Mouse (Mus musculus): ENCODE measurements around the gene Klb. TPM values are rescaled to one million over a fixed set of nuclear protein-coding genes. Genes with fewer than 3 reads are reported as not detected.

The Klb gene
- total RNA-seq, 2 experiments from 2014 or later = 0.20 TPM; not detected in 1

- intact Hi-C loops (cut with DNase I) = loop anchor here (1.0 kb wide), 1 partner anchor 56 kb away; the partner anchor contains the start of genes Lias and Rpl9
- no peak for TF ChIP-seq CTCF (IDR thresholded peaks at IDR 0.05)
- peak; percentile 91 for DNase-seq
- Histone ChIP-seq H3K27ac (peak within 1 kb of the TSS; percentile 87), H3K4me3 (peak within 1 kb of the TSS; percentile 100)
These were observed 12.6 kb upstream of the Klb start, which contains the start of gene Rfc1 for GRCm38 (mm10) chr5:65335298-65336074. Gene Rfc1, minus strand, starts transcription at chr5:65335670.

- intact Hi-C loops (cut with DNase I) = no loop called here
- TF ChIP-seq CTCF (IDR thresholded peaks at IDR 0.05) = no peak
- Histone ChIP-seq H3K27ac (peak overlapping the region; percentile 87), H3K4me3 (peak overlapping the region; percentile 100)
- no peak for DNase-seq
These were observed 12.1 kb upstream of the Klb start for GRCm38 (mm10) chr5:65336075-65336355.

- no peak for DNase-seq
- H3K4me3 ChIP-seq = no peak overlapping the region
- intact Hi-C loops (cut with DNase I) = no loop called here
- H3K27ac ChIP-seq = no peak overlapping the region
- TF ChIP-seq CTCF (IDR thresholded peaks at IDR 0.05) = peak; percentile 50
These were observed 9.7 kb upstream of the Klb start for GRCm38 (mm10) chr5:65338394-65338793.

- H3K27ac ChIP-seq = no peak overlapping the region
- intact Hi-C loops (cut with DNase I) = loop anchor here (5.0 kb wide), 1 partner anchor 357 kb away; the partner anchor contains the start of gene Pds5a
- H3K4me3 ChIP-seq = no peak overlapping the region
- TF ChIP-seq CTCF (IDR thresholded peaks at IDR 0.05) = no peak
- DNase-seq = no peak
These were observed 7.9 kb upstream of the Klb start for GRCm38 (mm10) chr5:65340167-65340566.

- Histone ChIP-seq H3K4me3 (no peak overlapping the region), H3K27ac (no peak overlapping the region)
- DNase-seq = no peak
- intact Hi-C loops (cut with DNase I) = no loop called here
- TF ChIP-seq CTCF (IDR thresholded peaks at IDR 0.05) = no peak
These were observed 2.4 kb downstream of the Klb start for GRCm38 (mm10) chr5:65350508-65350907.

GRCm38 (mm10) chr5:65354097-65354496 is 6.0 kb downstream of the Klb start:
- intact Hi-C loops (cut with DNase I) = no loop called here
- DNase-seq = no peak
- Histone ChIP-seq H3K27ac (no peak overlapping the region), H3K4me3 (no peak overlapping the region)
- no peak for TF ChIP-seq CTCF (IDR thresholded peaks at IDR 0.05)

- intact Hi-C loops (cut with DNase I) = no loop called here
- H3K4me3 ChIP-seq = no peak overlapping the region
- peak; percentile 12; the same call in 1 of the 2 replicates for TF ChIP-seq CTCF (IDR thresholded peaks at IDR 0.05)
- DNase-seq = no peak
- no peak overlapping the region for H3K27ac ChIP-seq
These were observed 6.9 kb downstream of the Klb start for GRCm38 (mm10) chr5:65354985-65355384.

- no peak for DNase-seq
- intact Hi-C loops (cut with DNase I) = no loop called here
- no peak overlapping the region for H3K4me3 ChIP-seq
- H3K27ac ChIP-seq = no peak overlapping the region
- TF ChIP-seq CTCF (IDR thresholded peaks at IDR 0.05) = no peak
These were observed 8.7 kb downstream of the Klb start for GRCm38 (mm10) chr5:65356851-65357250.

GRCm38 (mm10) chr5:65357771-65358170 is 9.7 kb downstream of the Klb start:
- intact Hi-C loops (cut with DNase I) = no loop called here
- no peak for TF ChIP-seq CTCF (IDR thresholded peaks at IDR 0.05)
- no peak for DNase-seq
- Histone ChIP-seq H3K4me3 (no peak overlapping the region), H3K27ac (no peak overlapping the region)

- no peak for TF ChIP-seq CTCF (IDR thresholded peaks at IDR 0.05)
- intact Hi-C loops (cut with DNase I) = no loop called here
- DNase-seq = no peak
- no peak overlapping the region for H3K27ac ChIP-seq
- no peak overlapping the region for H3K4me3 ChIP-seq
These were observed 19.7 kb downstream of the Klb start for GRCm38 (mm10) chr5:65367837-65368236.

- Histone ChIP-seq H3K4me3 (no peak overlapping the region), H3K27ac (no peak overlapping the region)
- DNase-seq = no peak
- intact Hi-C loops (cut with DNase I) = no loop called here
- no peak for TF ChIP-seq CTCF (IDR thresholded peaks at IDR 0.05)
These were observed 23.4 kb downstream of the Klb start for GRCm38 (mm10) chr5:65371551-65371950.

- H3K4me3 ChIP-seq = no peak overlapping the region
- DNase-seq = no peak
- no peak overlapping the region for H3K27ac ChIP-seq
- TF ChIP-seq CTCF (IDR thresholded peaks at IDR 0.05) = no peak
- intact Hi-C loops (cut with DNase I) = no loop called here
These were observed 26.6 kb downstream of the Klb start for GRCm38 (mm10) chr5:65374746-65375145.

GRCm38 (mm10) chr5:65385704-65386103 is 37.6 kb downstream of the Klb start:
- intact Hi-C loops (cut with DNase I) = no loop called here
- no peak for TF ChIP-seq CTCF (IDR thresholded peaks at IDR 0.05)
- no peak for DNase-seq
- H3K4me3 ChIP-seq = no peak overlapping the region
- no peak overlapping the region for H3K27ac ChIP-seq
